Comparison of ENCODE assay signal across 25 mouse cellular contexts in genomic region chr14:31994021-31994420, GRCm38 (mm10). TPM values are rescaled to one million over a fixed set of nuclear protein-coding genes. Genes with fewer than 3 reads are reported as not detected.
DNase-seq lines count a peak whose midpoint lies in the region; ATAC-seq and TF ChIP-seq lines count a peak whose summit lies in the region.
"Had no signal": no experiment of that assay in that cellular context is flagged by ENCODE, and none has a peak within 500 bp of the region (broad histone marks: within the 10 kb centered on the region; RNA-seq: fewer than 3 reads in every experiment).

No protein-coding gene starts in this region.

- peaks cover 8% of the 10 kb centered on the region; the same call in 1 of the 2 replicates for H3K4me1 ChIP-seq in heart, postnatal 0 days (ENCODE audit: control insufficient read depth, insufficient read depth)
- no peaks in the 10 kb centered on the region for H3K4me1 ChIP-seq in liver, adult 2 months (ENCODE audit: control insufficient read depth, insufficient read depth, low read length)
- H3K4me1 ChIP-seq in liver, embryonic 11.5 days (replicated peaks; ENCODE audit: control insufficient read depth, insufficient read depth, low read length), result no peaks in the 10 kb centered on the region
- no peaks in the 10 kb centered on the region; the same call in 1 of the 2 replicates for H3K4me1 ChIP-seq in small intestine, adult 2 months (ENCODE audit: control insufficient read depth, insufficient read depth, insufficient read length, low read length)
- H3K4me1 ChIP-seq: forebrain, embryonic 13.5 days; hindbrain, embryonic 15.5 days; intestine, embryonic 15.5 days; limb, embryonic 12.5 days; lung, embryonic 15.5 days; midbrain, embryonic 12.5 days; neural tube, embryonic 13.5 days; stomach, embryonic 15.5 days had no signal

- no peak for TF ChIP-seq EP300 in heart, postnatal 0 days (IDR thresholded peaks at IDR 0.05; ENCODE audit: low read depth)

- no peak for ATAC-seq in heart, postnatal 0 days (ENCODE audit: insufficient read depth, low read depth)
- ATAC-seq in liver, embryonic 11.5 days (replicated peaks; ENCODE audit: low FRiP score), result no peak
- ATAC-seq: forebrain, embryonic 13.5 days; intestine, embryonic 15.5 days had no signal

- H3K27me3 ChIP-seq in heart, postnatal 0 days (ENCODE audit: control insufficient read depth, insufficient read depth, low read length), result no peaks in the 10 kb centered on the region
- no peaks in the 10 kb centered on the region for H3K27me3 ChIP-seq in liver, adult 2 months (ENCODE audit: control insufficient read depth, insufficient read depth, low read length)
- H3K27me3 ChIP-seq in liver, embryonic 11.5 days (replicated peaks; ENCODE audit: control insufficient read depth, insufficient read depth, low read length), result no peaks in the 10 kb centered on the region
- H3K27me3 ChIP-seq in small intestine, adult 2 months (ENCODE audit: control insufficient read depth, insufficient read depth, low read length), result no peaks in the 10 kb centered on the region
- H3K27me3 ChIP-seq: forebrain, embryonic 13.5 days; hindbrain, embryonic 15.5 days; intestine, embryonic 15.5 days; limb, embryonic 12.5 days; lung, embryonic 15.5 days; midbrain, embryonic 12.5 days; neural tube, embryonic 13.5 days; stomach, embryonic 15.5 days had no signal

- H3K79me2 ChIP-seq in liver, adult 2 months (ENCODE audit: control insufficient read depth, insufficient read depth, low read length), result no peaks in the 10 kb centered on the region

- TF ChIP-seq CTCF in gastrocnemius, adult 2 months (IDR thresholded peaks at IDR 0.05), result no peak
- no peak for TF ChIP-seq CTCF in heart, postnatal 0 days (IDR thresholded peaks at IDR 0.05; ENCODE audit: low read depth)
- TF ChIP-seq CTCF in liver, adult 2 months (IDR thresholded peaks at IDR 0.05; ENCODE audit: low read depth, low read length), result no peak
- no peak for TF ChIP-seq CTCF in small intestine, adult 2 months (IDR thresholded peaks at IDR 0.05; ENCODE audit: extremely low read depth, insufficient read length, insufficient replicate concordance, low read depth, low read length)

- peak overlapping the region; percentile 89 for H3K27ac ChIP-seq in gastrocnemius, adult 2 months
- 0 out of 2 replicates have a peak overlapping the region, but pooled peaks have one; percentile 11 for H3K27ac ChIP-seq in heart, postnatal 0 days (ENCODE audit: low read depth)
- peak overlapping the region; percentile 54 for H3K27ac ChIP-seq in liver, adult 2 months (replicated peaks; ENCODE audit: insufficient read depth, low read depth, low read length)
- no peak overlapping the region for H3K27ac ChIP-seq in liver, embryonic 11.5 days (ENCODE audit: low read depth, low read length)
- peak overlapping the region; percentile 40; the same call in 1 of the 2 replicates for H3K27ac ChIP-seq in small intestine, adult 2 months (ENCODE audit: insufficient read depth, low read depth, low read length)
- H3K27ac ChIP-seq: forebrain, embryonic 13.5 days; hindbrain, embryonic 15.5 days; intestine, embryonic 15.5 days; limb, embryonic 12.5 days; liver, embryonic 14.5 days; lung, embryonic 15.5 days; midbrain, embryonic 12.5 days; neural tube, embryonic 13.5 days; stomach, embryonic 15.5 days had no signal

- peak overlapping the region; percentile 4 for H3K4me3 ChIP-seq in gastrocnemius, adult 2 months
- no peak overlapping the region for H3K4me3 ChIP-seq in heart, postnatal 0 days (ENCODE audit: low read depth, low read length)
- no peak overlapping the region for H3K4me3 ChIP-seq in liver, adult 2 months (ENCODE audit: insufficient read depth, low read depth, low read length)
- H3K4me3 ChIP-seq in liver, embryonic 11.5 days (ENCODE audit: low read depth, low read length), result no peak overlapping the region
- no peak overlapping the region for H3K4me3 ChIP-seq in small intestine, adult 2 months (ENCODE audit: low read depth, low read length)
- H3K4me3 ChIP-seq: forebrain, embryonic 13.5 days; hindbrain, embryonic 15.5 days; intestine, embryonic 15.5 days; limb, embryonic 12.5 days; lung, embryonic 15.5 days; midbrain, embryonic 12.5 days; neural tube, embryonic 13.5 days; stomach, embryonic 15.5 days had no signal

- peak; percentile 41 for DNase-seq in gastrocnemius, adult 2 months
- no peak for DNase-seq in gastrocnemius, postnatal 10 days
- no peak for DNase-seq in heart, postnatal 0 days (ENCODE audit: low spot score)
- DNase-seq in heart, postnatal 36 days, result no peak
- peak; percentile 8 for DNase-seq in liver, adult 2 months (ENCODE audit: extremely low read depth, low read depth, low spot score)
- no peak for DNase-seq in liver, embryonic 11.5 days (ENCODE audit: low spot score)
- no peak for DNase-seq in adrenal gland, adult 18-20 months (ENCODE audit: low spot score in 2 of 2)
- DNase-seq: adrenal gland, postnatal 25 days; cerebellum, adult 11-12 months; cerebellum, postnatal 36 days; heart, postnatal 10 days; kidney, postnatal 14 days; layer of hippocampus, adult 9-11 months; thymus, adult 2 months had no signal

- TF ChIP-seq POLR2A in liver, adult 2 months (IDR thresholded peaks at IDR 0.05; ENCODE audit: extremely low read depth, insufficient read depth, low read length), result no peak
- TF ChIP-seq POLR2A in small intestine, adult 2 months (IDR thresholded peaks at IDR 0.05; ENCODE audit: low read depth, low read length), result no peak

- 33% methylated on average over 8 of the region's 8 CpGs for WGBS in heart, postnatal 0 days
- WGBS in liver, adult 2 months, result 46% methylated on average over 8 of the region's 8 CpGs
- 57% methylated on average over 8 of the region's 8 CpGs for WGBS in liver, embryonic 11.5 days
- 43% methylated on average over 8 of the region's 8 CpGs for WGBS in small intestine, adult 2 months

- H3K4me2 ChIP-seq in heart, postnatal 0 days (ENCODE audit: low read depth, low read length), result no peak overlapping the region
- H3K4me2 ChIP-seq in liver, embryonic 11.5 days, result no peak overlapping the region
- H3K4me2 ChIP-seq: forebrain, embryonic 13.5 days; hindbrain, embryonic 15.5 days; intestine, embryonic 15.5 days; limb, embryonic 12.5 days; lung, embryonic 15.5 days; midbrain, embryonic 12.5 days; neural tube, embryonic 13.5 days; stomach, embryonic 15.5 days had no signal

- H3K9me3 ChIP-seq in heart, postnatal 0 days (replicated peaks; ENCODE audit: control insufficient read depth, low read length), result no peaks in the 10 kb centered on the region; the same call in 1 of the 2 replicates
- no peaks in the 10 kb centered on the region for H3K9me3 ChIP-seq in liver, embryonic 11.5 days (ENCODE audit: control insufficient read depth, low read length)
- H3K9me3 ChIP-seq: forebrain, embryonic 13.5 days; G1E; hindbrain, embryonic 15.5 days; intestine, embryonic 15.5 days; limb, embryonic 12.5 days; lung, embryonic 15.5 days; midbrain, embryonic 12.5 days; neural tube, embryonic 13.5 days; stomach, embryonic 15.5 days had no signal

- no peaks in the 10 kb centered on the region for H3K36me3 ChIP-seq in heart, postnatal 0 days (replicated peaks; ENCODE audit: control insufficient read depth, insufficient read depth, low read length)
- no peaks in the 10 kb centered on the region for H3K36me3 ChIP-seq in liver, adult 2 months (ENCODE audit: control insufficient read depth, insufficient read depth, low read length)
- H3K36me3 ChIP-seq in liver, embryonic 11.5 days (ENCODE audit: control insufficient read depth, insufficient read depth, low read length), result no peaks in the 10 kb centered on the region
- H3K36me3 ChIP-seq in small intestine, adult 2 months (ENCODE audit: control insufficient read depth, insufficient read depth, low read length), result no peaks in the 10 kb centered on the region
- H3K36me3 ChIP-seq: G1E; hindbrain, embryonic 15.5 days; intestine, embryonic 15.5 days; limb, embryonic 12.5 days; lung, embryonic 15.5 days; midbrain, embryonic 12.5 days; neural tube, embryonic 13.5 days; stomach, embryonic 15.5 days had no signal

- no peak overlapping the region for H3K9ac ChIP-seq in heart, postnatal 0 days (replicated peaks; ENCODE audit: low read depth, low read length)
- H3K9ac ChIP-seq in liver, adult 2 months (ENCODE audit: low read depth, low read length), result no peak overlapping the region
- no peak overlapping the region for H3K9ac ChIP-seq in liver, embryonic 11.5 days (ENCODE audit: low read depth, low read length)
- H3K9ac ChIP-seq: forebrain, embryonic 13.5 days; hindbrain, embryonic 15.5 days; intestine, embryonic 15.5 days; limb, embryonic 12.5 days; liver, embryonic 14.5 days; lung, embryonic 15.5 days; midbrain, embryonic 12.5 days; neural tube, embryonic 13.5 days; stomach, embryonic 15.5 days had no signal

- intact Hi-C loops in gastrocnemius, adult 2 months (cut with DNase I), result no loop called here
- intact Hi-C loops in heart, postnatal 36 days (cut with DNase I), result no loop called here

RNA-seq across cellular contexts. Expression of gene Galnt15, which starts 34.8 kb away (rescaled TPM):
- 10 to 100 TPM in 1 of 2 experiments, 1 to 10 TPM in 1; 3.8 to 10.4 TPM for total RNA-seq in gastrocnemius, adult 2 months (2021)
- total RNA-seq in gastrocnemius, postnatal 10 days (2021), result 10 to 100 TPM; 22.2 to 23.2 TPM
- total RNA-seq in heart, postnatal 0 days (2014; rRNA removed; ENCODE audit: low replicate concordance), result 2.7 and 3.3 TPM in 2 replicates
- 0.88 and 0.94 TPM in 2 replicates for polyA plus RNA-seq in heart, postnatal 0 days (2015; fragmentation: Nextera tagmentation; extraction: Ambion mirVana)
- 10 to 100 TPM; 15.0 to 21.3 TPM for total RNA-seq in heart, postnatal 36 days (2021)
- 0.92 and 2.4 TPM in 2 replicates for total RNA-seq in liver, adult 2 months (2014; rRNA removed)
- 0.30 and 0.62 TPM in 2 replicates for polyA plus RNA-seq in liver, adult 2 months (2012; rRNA removed)
- not detected in 2 replicates for polyA plus RNA-seq in liver, embryonic 11.5 days (2014; fragmentation: Nextera tagmentation; extraction: Ambion mirVana)
- polyA plus RNA-seq in small intestine, adult 2 months (2012; rRNA removed), result 0.72 and 2.1 TPM in 2 replicates
- total RNA-seq in adrenal gland, adult 18-20 months (2021), result 10 to 100 TPM in 1 of 2 experiments, 1 to 10 TPM in 1; 9.1 to 10.7 TPM
- polyA plus RNA-seq: G1E; limb, embryonic 12.5 days; liver, embryonic 14.5 days had no signal

Comparison
In these comparisons a context has a peak if more than half of its experiments do, and no peak if none do; other contexts are left out.
1. DNase-seq: peak in gastrocnemius, adult 2 months (single experiment) and liver, adult 2 months (single experiment); none in gastrocnemius, postnatal 10 days (single experiment), heart, postnatal 0 days (single experiment), heart, postnatal 36 days (0 of 2), liver, embryonic 11.5 days (single experiment) and adrenal gland, adult 18-20 months (0 of 2).